Mouse (Mus musculus): ENCODE data around the gene Cntn3. TPM values are rescaled to one million over a fixed set of nuclear protein-coding genes. Genes with fewer than 3 reads are reported as not detected.
A peak's percentile ranks its signal among the peaks of the same experiment; 100 is the strongest.

Cntn3 gene
- polyA plus RNA-seq, 1 experiment = 12.2 TPM

GRCm38 (mm10) chr6:102515231-102515630 is 57.7 kb downstream of the Cntn3 start:
- Histone ChIP-seq H3K4me1 (ENCODE audit: control insufficient read depth, insufficient read depth, low read length) (no peaks in the 10 kb centered on the region), H3K4me3 (ENCODE audit: insufficient read depth, low read length) (no peak overlapping the region), H3K27ac (ENCODE audit: insufficient read depth, low read length) (no peak overlapping the region)
- TF ChIP-seq POLR2A (IDR thresholded peaks at IDR 0.05; ENCODE audit: extremely low read depth, insufficient read depth, low read length) (no peak), CTCF (IDR thresholded peaks at IDR 0.05; ENCODE audit: extremely low read depth, insufficient read depth, low read length) (no peak)

GRCm38 (mm10) chr6:102512085-102512484 is 60.8 kb downstream of the Cntn3 start:
- Histone ChIP-seq H3K27ac (ENCODE audit: insufficient read depth, low read length) (no peak overlapping the region), H3K4me1 (ENCODE audit: control insufficient read depth, insufficient read depth, low read length) (no peaks in the 10 kb centered on the region), H3K4me3 (ENCODE audit: insufficient read depth, low read length) (no peak overlapping the region)
- TF ChIP-seq POLR2A (IDR thresholded peaks at IDR 0.05; ENCODE audit: extremely low read depth, insufficient read depth, low read length) (no peak), CTCF (IDR thresholded peaks at IDR 0.05; ENCODE audit: extremely low read depth, insufficient read depth, low read length) (no peak)

- H3K4me3 ChIP-seq (ENCODE audit: insufficient read depth, low read length) = no peak overlapping the region
- H3K27ac ChIP-seq (ENCODE audit: insufficient read depth, low read length) = no peak overlapping the region
- no peaks in the 10 kb centered on the region; the same call in 1 of the 2 replicates for H3K4me1 ChIP-seq (ENCODE audit: control insufficient read depth, insufficient read depth, low read length)
- TF ChIP-seq CTCF (IDR thresholded peaks at IDR 0.05; ENCODE audit: extremely low read depth, insufficient read depth, low read length) (no peak), POLR2A (IDR thresholded peaks at IDR 0.05; ENCODE audit: extremely low read depth, insufficient read depth, low read length) (no peak)
These were observed 87.4 kb downstream of the Cntn3 start for GRCm38 (mm10) chr6:102485509-102485908.

- Histone ChIP-seq H3K4me3 (ENCODE audit: insufficient read depth, low read length) (no peak overlapping the region), H3K4me1 (ENCODE audit: control insufficient read depth, insufficient read depth, low read length) (no peaks in the 10 kb centered on the region; the same call in 1 of the 2 replicates), H3K27ac (ENCODE audit: insufficient read depth, low read length) (no peak overlapping the region)
- TF ChIP-seq CTCF (IDR thresholded peaks at IDR 0.05; ENCODE audit: extremely low read depth, insufficient read depth, low read length) (no peak), POLR2A (IDR thresholded peaks at IDR 0.05; ENCODE audit: extremely low read depth, insufficient read depth, low read length) (no peak)
These were observed 94.4 kb downstream of the Cntn3 start for GRCm38 (mm10) chr6:102478320-102479080.

- no peak overlapping the region for H3K27ac ChIP-seq (ENCODE audit: insufficient read depth, low read length)
- H3K4me3 ChIP-seq (ENCODE audit: insufficient read depth, low read length) = no peak overlapping the region
- no peak for TF ChIP-seq CTCF (IDR thresholded peaks at IDR 0.05; ENCODE audit: extremely low read depth, insufficient read depth, low read length)
- TF ChIP-seq POLR2A (IDR thresholded peaks at IDR 0.05; ENCODE audit: extremely low read depth, insufficient read depth, low read length) = no peak
- no peaks in the 10 kb centered on the region for H3K4me1 ChIP-seq (ENCODE audit: control insufficient read depth, insufficient read depth, low read length)
These were observed 134.5 kb downstream of the Cntn3 start for GRCm38 (mm10) chr6:102438353-102438752.

GRCm38 (mm10) chr6:102427549-102427948 is 145.4 kb downstream of the Cntn3 start:
- H3K27ac ChIP-seq (ENCODE audit: insufficient read depth, low read length) = 0 out of 2 replicates have a peak overlapping the region, but pooled peaks have one; percentile 10
- no peak overlapping the region for H3K4me3 ChIP-seq (ENCODE audit: insufficient read depth, low read length)
- no peak for TF ChIP-seq POLR2A (IDR thresholded peaks at IDR 0.05; ENCODE audit: extremely low read depth, insufficient read depth, low read length)
- no peak for TF ChIP-seq CTCF (IDR thresholded peaks at IDR 0.05; ENCODE audit: extremely low read depth, insufficient read depth, low read length)
- peaks cover 1% of the 10 kb centered on the region; the same call in 1 of the 2 replicates for H3K4me1 ChIP-seq (ENCODE audit: control insufficient read depth, insufficient read depth, low read length)

GRCm38 (mm10) chr6:102421781-102422180 is 151.1 kb downstream of the Cntn3 start:
- Histone ChIP-seq H3K27ac (ENCODE audit: insufficient read depth, low read length) (no peak overlapping the region), H3K4me3 (ENCODE audit: insufficient read depth, low read length) (no peak overlapping the region), H3K4me1 (ENCODE audit: control insufficient read depth, insufficient read depth, low read length) (no peaks in the 10 kb centered on the region)
- TF ChIP-seq CTCF (IDR thresholded peaks at IDR 0.05; ENCODE audit: extremely low read depth, insufficient read depth, low read length) (no peak), POLR2A (IDR thresholded peaks at IDR 0.05; ENCODE audit: extremely low read depth, insufficient read depth, low read length) (no peak)

GRCm38 (mm10) chr6:102388590-102388989 is 184.3 kb downstream of the Cntn3 start:
- TF ChIP-seq CTCF (IDR thresholded peaks at IDR 0.05; ENCODE audit: extremely low read depth, insufficient read depth, low read length) (no peak), POLR2A (IDR thresholded peaks at IDR 0.05; ENCODE audit: extremely low read depth, insufficient read depth, low read length) (no peak)
- no peak overlapping the region for H3K4me3 ChIP-seq (ENCODE audit: insufficient read depth, low read length)
- no peak overlapping the region for H3K27ac ChIP-seq (ENCODE audit: insufficient read depth, low read length)
- H3K4me1 ChIP-seq (ENCODE audit: control insufficient read depth, insufficient read depth, low read length) = no peaks in the 10 kb centered on the region

- peaks cover 5% of the 10 kb centered on the region; the same call in 1 of the 2 replicates for H3K4me1 ChIP-seq (ENCODE audit: control insufficient read depth, insufficient read depth, low read length)
- TF ChIP-seq CTCF (IDR thresholded peaks at IDR 0.05; ENCODE audit: extremely low read depth, insufficient read depth, low read length) = no peak
- TF ChIP-seq POLR2A (IDR thresholded peaks at IDR 0.05; ENCODE audit: extremely low read depth, insufficient read depth, low read length) = no peak
- H3K27ac ChIP-seq (ENCODE audit: insufficient read depth, low read length) = 0 out of 2 replicates have a peak overlapping the region, but pooled peaks have one; percentile 15
- no peak overlapping the region for H3K4me3 ChIP-seq (ENCODE audit: insufficient read depth, low read length)
These were observed 200.8 kb downstream of the Cntn3 start for GRCm38 (mm10) chr6:102372112-102372511.

GRCm38 (mm10) chr6:102363880-102364279 is 209.0 kb downstream of the Cntn3 start:
- no peak for TF ChIP-seq CTCF (IDR thresholded peaks at IDR 0.05; ENCODE audit: extremely low read depth, insufficient read depth, low read length)
- no peak for TF ChIP-seq POLR2A (IDR thresholded peaks at IDR 0.05; ENCODE audit: extremely low read depth, insufficient read depth, low read length)
- Histone ChIP-seq H3K27ac (ENCODE audit: insufficient read depth, low read length) (no peak overlapping the region), H3K4me3 (ENCODE audit: insufficient read depth, low read length) (no peak overlapping the region), H3K4me1 (ENCODE audit: control insufficient read depth, insufficient read depth, low read length) (no peaks in the 10 kb centered on the region; the same call in 1 of the 2 replicates)
